Mouse (Mus musculus) left cerebral cortex, adult 2 months (tissue): ENCODE measurements around the gene Plppr3. TPM values are rescaled to one million over a fixed set of nuclear protein-coding genes. Genes with fewer than 3 reads are reported as not detected.
A peak's percentile ranks its signal among the peaks of the same experiment; 100 is the strongest.

ENCODE experiments used
- DNase-seq, 2 experiments: peaks; one replicate each; pipeline ENCODE4 v3.0.0; 2021 to 2022; ENCODE audit warnings: low spot score in 2 of 2, mixed read lengths in 1 of 2; ENCODE audit errors: extremely low spot score in 1 of 2
- H3K27ac ChIP-seq: fragments of 200-600 bp; 2 replicates; pipeline ENCODE4 v1.8.1; 2022
- H3K4me3 ChIP-seq: fragments of 200-600 bp; 2 replicates; pipeline ENCODE4 v1.8.1; 2022
- CTCF ChIP-seq: fragments of 200-600 bp; IDR thresholded peaks from 2 replicates; pipeline ENCODE4 v1.8.1; 2022; ENCODE audit warnings: antibody characterized with exemption, mild to moderate bottlenecking, moderate library complexity
- intact Hi-C: fragments of 180-260 bp; cut with DNase I; formaldehyde crosslinking; loops from one replicate; pipeline ENCODE4 v1.15.1; 2025
- long read RNA-seq, 2 experiments: library from polyadenylated mRNA; stranded (forward); transcript quantifications; one replicate each; pipeline ENCODE4 v2.0.0; 2021; ENCODE audit warnings: borderline mapping rate in 2 of 2
- total RNA-seq, 2 experiments: library from RNA; stranded (reverse); gene quantifications; 2 replicates each; pipeline ENCODE4 v1.2.3; 2021

The Plppr3 gene
- 10 to 100 TPM; 51.8 to 63.0 TPM for total RNA-seq
- long read RNA-seq, experiment 1, transcript Plppr3-206 (6 exons, 2,843 nt) = minor isoform, 7 of 71 reads
- long read RNA-seq, experiment 1, transcript Plppr3-201 (7 exons, 2,766 nt) = major isoform, 42 of 71 reads
- long read RNA-seq, experiment 1, partial matches to known transcripts = 6 of 71 reads
- long read RNA-seq, experiment 1, other reads (novel, unspliced or antisense) = 16 of 71 reads
- long read RNA-seq, experiment 2, transcript Plppr3-201 (7 exons, 2,766 nt) = major isoform, 30 of 45 reads
- long read RNA-seq, experiment 2, transcript Plppr3-206 (6 exons, 2,843 nt) = minor isoform, 5 of 45 reads
- long read RNA-seq, experiment 2, partial matches to known transcripts = 3 of 45 reads
- long read RNA-seq, experiment 2, other reads (novel, unspliced or antisense) = 7 of 45 reads

GRCm38 (mm10) chr10:79874290-79874862 lies at the start of gene Plppr3, which contains the start of gene Prtn3:
Gene Plppr3, minus strand, starts transcription at chr10:79874634.
Gene Prtn3, plus strand, starts transcription at chr10:79874476.
- Histone ChIP-seq H3K4me3 (peak within 1 kb of the TSS; percentile 65), H3K27ac (peak within 1 kb of the TSS; percentile 82)
- DNase-seq = peak; percentile 54 to 59
- intact Hi-C loops = no loop called here
- no peak for TF ChIP-seq CTCF

GRCm38 (mm10) chr10:79921572-79921971 lies 47.1 kb upstream of the Plppr3 start:
- peak overlapping the region; percentile 4; the same call in 1 of the 2 replicates for H3K4me3 ChIP-seq
- intact Hi-C loops = no loop called here
- no peak for TF ChIP-seq CTCF
- no peak for DNase-seq
- H3K27ac ChIP-seq = no peak overlapping the region

- no peak for TF ChIP-seq CTCF
Measured at GRCm38 (mm10) chr10:79920958-79921535, 46.6 kb upstream of the Plppr3 start, which contains the start of gene R3hdm4. Gene R3hdm4, minus strand, starts transcription at chr10:79921208.

GRCm38 (mm10) chr10:79920056-79920890 lies 45.8 kb upstream of the Plppr3 start:
- TF ChIP-seq CTCF = no peak
- Histone ChIP-seq H3K27ac (no peak overlapping the region), H3K4me3 (no peak overlapping the region)
- DNase-seq = no peak
- intact Hi-C loops = no loop called here

More at GRCm38 (mm10) chr10:79920958-79921535, 46.6 kb upstream of the Plppr3 start, which contains the start of gene R3hdm4:
- H3K4me3 ChIP-seq = peak within 1 kb of the TSS; percentile 11; the same call in 1 of the 2 replicates
- no peak within 1 kb of the TSS for H3K27ac ChIP-seq
- DNase-seq = no peak
- intact Hi-C loops = no loop called here

- Histone ChIP-seq H3K4me3 (peak overlapping the region; percentile 5; the same call in 1 of the 2 replicates), H3K27ac (no peak overlapping the region)
- DNase-seq = no peak
- no peak for TF ChIP-seq CTCF
- intact Hi-C loops = no loop called here
Measured at GRCm38 (mm10) chr10:79919251-79919849, 44.9 kb upstream of the Plppr3 start.

GRCm38 (mm10) chr10:79918231-79919078 lies 44.0 kb upstream of the Plppr3 start:
- no peak for TF ChIP-seq CTCF
- DNase-seq = no peak
- H3K27ac ChIP-seq = peak overlapping the region; percentile 28; the same call in 1 of the 2 replicates
- intact Hi-C loops = no loop called here
- H3K4me3 ChIP-seq = peak overlapping the region; percentile 33

- H3K4me3 ChIP-seq = peak overlapping the region; percentile 61
- intact Hi-C loops = no loop called here
- peak overlapping the region; percentile 96 for H3K27ac ChIP-seq
Measured at GRCm38 (mm10) chr10:79917532-79918100, 43.2 kb upstream of the Plppr3 start.

GRCm38 (mm10) chr10:79916808-79917531 lies 42.5 kb upstream of the Plppr3 start, which contains the start of gene Kiss1r:
Gene Kiss1r, plus strand, starts transcription at chr10:79916971.
- no peak for TF ChIP-seq CTCF
- Histone ChIP-seq H3K27ac (peak within 1 kb of the TSS; percentile 96), H3K4me3 (peak within 1 kb of the TSS; percentile 61)
- DNase-seq = peak; percentile 85 to 89
- intact Hi-C loops = no loop called here

More at GRCm38 (mm10) chr10:79917532-79918100, 43.2 kb upstream of the Plppr3 start:
- no peak for TF ChIP-seq CTCF
- no peak for DNase-seq

GRCm38 (mm10) chr10:79916081-79916480 lies 41.6 kb upstream of the Plppr3 start:
- DNase-seq = no peak
- no peak for TF ChIP-seq CTCF
- Histone ChIP-seq H3K4me3 (peak overlapping the region; percentile 61), H3K27ac (peak overlapping the region; percentile 96)
- intact Hi-C loops = no loop called here
